Mouse (Mus musculus) C2C12 (cell line): ENCODE data around the gene Yipf6.

ENCODE experiments used
- CEBPB ChIP-seq: IDR thresholded peaks from one replicate; pipeline ENCODE4 v1.6.1; 2011; ENCODE audit warnings: low read depth, mild to moderate bottlenecking, control low read depth, moderate library complexity
- CTCF ChIP-seq: IDR thresholded peaks from one replicate; pipeline ENCODE4 v1.5.1; 2011; ENCODE audit not compliant: control insufficient read depth, insufficient read depth, insufficient read length
- MAX ChIP-seq: IDR thresholded peaks from one replicate; pipeline ENCODE4 v1.6.1; 2011; ENCODE audit warnings: mild to moderate bottlenecking, control low read depth
- USF1 ChIP-seq: IDR thresholded peaks from one replicate; pipeline ENCODE4 v1.6.1; 2011; ENCODE audit warnings: low read depth, mild to moderate bottlenecking, control low read depth, moderate library complexity

GRCm38 (mm10) chrX:98908910-98909309 is 27.2 kb upstream of the Yipf6 start:
- TF ChIP-seq CTCF (no peak), USF1 (no peak), MAX (no peak), CEBPB (no peak)
